Mouse (Mus musculus): ENCODE measurements around the gene Sult6b2. TPM values are rescaled to one million over a fixed set of nuclear protein-coding genes. Genes with fewer than 3 reads are reported as not detected.

The Sult6b2 gene
- total and polyA plus RNA-seq, 2 experiments from 2014 or later: not detected

DNA sequence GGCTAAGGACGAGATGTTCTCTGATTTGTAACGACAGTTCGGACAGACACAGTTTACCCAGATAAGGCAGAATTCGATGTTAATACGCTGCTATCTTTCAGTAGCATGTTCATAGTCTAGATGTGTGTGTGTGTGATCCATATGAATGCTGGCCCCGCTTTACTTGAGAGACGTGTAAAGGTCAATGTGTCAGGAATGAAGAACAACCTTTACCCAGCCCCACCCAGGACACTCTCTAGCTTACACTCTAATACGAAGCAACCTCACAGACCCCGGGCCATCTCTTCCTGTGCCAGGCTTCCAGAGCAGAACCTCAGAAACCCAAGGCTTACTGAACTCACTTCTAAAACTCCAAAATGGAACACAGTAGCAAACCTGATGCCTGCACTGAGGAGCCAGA is 5.5 kb downstream of the Sult6b2 start:
- DNase-seq (ENCODE audit: low spot score) (no peak), ATAC-seq (ENCODE audit: insufficient read depth, low read depth) (no peak)
- H3K36me3 ChIP-seq (replicated peaks; ENCODE audit: control insufficient read depth, insufficient read depth, low read length): no peaks in the 10 kb centered on the region
- no peak for TF ChIP-seq CTCF (IDR thresholded peaks at IDR 0.05; ENCODE audit: low read depth)
- no peak for TF ChIP-seq EP300 (IDR thresholded peaks at IDR 0.05; ENCODE audit: low read depth)
- H3K4me1 ChIP-seq (ENCODE audit: control insufficient read depth, insufficient read depth): no peaks in the 10 kb centered on the region
- H3K4me2 ChIP-seq (ENCODE audit: low read depth, low read length): no peak overlapping the region
- no peaks in the 10 kb centered on the region for H3K27me3 ChIP-seq (ENCODE audit: control insufficient read depth, insufficient read depth, low read length)
- WGBS: 82% methylated on average over 9 of the region's 9 CpGs
- no peak overlapping the region for H3K4me3 ChIP-seq (ENCODE audit: low read depth, low read length)
- H3K27ac ChIP-seq (ENCODE audit: low read depth): no peak overlapping the region
- no peaks in the 10 kb centered on the region for H3K9me3 ChIP-seq (replicated peaks; ENCODE audit: control insufficient read depth, low read length)
- no peak overlapping the region for H3K9ac ChIP-seq (replicated peaks; ENCODE audit: low read depth, low read length)

DNA sequence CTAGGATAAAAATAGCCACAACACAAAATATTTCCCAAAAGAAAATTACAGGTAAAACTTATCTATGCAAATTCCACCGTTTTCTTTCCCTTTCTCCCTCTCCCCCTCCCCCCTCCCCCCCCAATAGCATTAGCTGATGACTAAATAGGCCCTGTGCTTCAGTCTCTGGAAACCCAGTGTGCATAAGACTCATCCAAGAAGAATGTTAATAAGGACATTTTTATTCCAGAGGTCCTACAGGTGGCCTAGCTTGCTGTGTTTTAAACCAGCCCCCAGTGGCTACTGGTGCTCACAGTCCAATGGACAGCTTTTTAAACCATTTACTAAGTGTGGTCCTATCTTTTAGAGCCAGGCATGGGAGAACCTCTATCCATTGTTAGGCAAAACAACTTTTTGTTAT is 6.3 kb downstream of the Sult6b2 start:
- H3K27ac ChIP-seq (ENCODE audit: low read depth): no peak overlapping the region
- no peak overlapping the region for H3K4me2 ChIP-seq (ENCODE audit: low read depth, low read length)
- no peak for DNase-seq (ENCODE audit: low spot score)
- no peaks in the 10 kb centered on the region for H3K36me3 ChIP-seq (replicated peaks; ENCODE audit: control insufficient read depth, insufficient read depth, low read length)
- no peaks in the 10 kb centered on the region for H3K9me3 ChIP-seq (replicated peaks; ENCODE audit: control insufficient read depth, low read length)
- no peaks in the 10 kb centered on the region for H3K27me3 ChIP-seq (ENCODE audit: control insufficient read depth, insufficient read depth, low read length)
- H3K4me1 ChIP-seq (ENCODE audit: control insufficient read depth, insufficient read depth): no peaks in the 10 kb centered on the region
- no peak for ATAC-seq (ENCODE audit: insufficient read depth, low read depth)
- no peak overlapping the region for H3K9ac ChIP-seq (replicated peaks; ENCODE audit: low read depth, low read length)
- TF ChIP-seq CTCF (IDR thresholded peaks at IDR 0.05; ENCODE audit: low read depth): no peak
- WGBS: 73% methylated on average over 1 of the region's 1 CpGs
- no peak overlapping the region for H3K4me3 ChIP-seq (ENCODE audit: low read depth, low read length)

DNA sequence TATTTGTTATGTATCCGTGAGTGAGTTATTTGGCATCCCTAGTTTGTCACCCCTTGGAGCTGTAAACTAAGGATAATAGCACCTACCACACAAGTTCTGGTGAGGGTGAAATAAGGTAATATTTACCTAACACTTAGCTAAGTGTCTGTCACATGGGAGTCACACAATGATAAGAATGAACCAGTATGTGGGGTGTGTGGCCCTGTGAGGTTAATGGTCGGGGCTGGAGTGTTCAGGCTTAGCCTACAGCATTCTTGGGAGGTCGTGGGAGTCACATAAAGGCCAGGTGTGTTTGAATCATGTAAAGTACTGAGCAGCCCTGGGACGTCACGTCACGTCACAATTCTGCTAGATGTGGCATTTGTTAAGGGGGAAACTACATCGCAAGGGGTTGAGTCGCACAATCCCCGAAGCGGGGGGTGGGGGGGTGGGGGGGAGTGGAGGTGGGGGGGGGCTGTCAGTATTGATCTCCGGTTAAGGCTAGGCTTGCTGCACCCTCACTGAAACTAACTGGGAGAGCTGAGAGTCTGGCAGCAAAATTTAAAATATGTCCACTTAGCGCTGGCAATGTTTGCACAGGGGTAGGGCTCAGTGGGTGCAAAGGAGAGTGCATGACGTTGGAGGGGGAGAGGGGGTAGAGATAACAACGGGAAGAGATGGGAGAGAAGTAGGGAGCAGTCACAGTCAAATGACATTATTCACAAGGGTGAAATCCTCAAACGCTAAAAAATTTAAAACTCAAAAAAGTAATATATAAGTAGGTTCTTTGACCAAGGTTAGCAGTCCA is 8.5 kb downstream of the Sult6b2 start:
- Histone ChIP-seq H3K4me3 (ENCODE audit: low read depth, low read length) (no peak overlapping the region), H3K36me3 (replicated peaks; ENCODE audit: control insufficient read depth, insufficient read depth, low read length) (no peaks in the 10 kb centered on the region), H3K9me3 (replicated peaks; ENCODE audit: control insufficient read depth, low read length) (no peaks in the 10 kb centered on the region), H3K9ac (replicated peaks; ENCODE audit: low read depth, low read length) (no peak overlapping the region), H3K4me2 (ENCODE audit: low read depth, low read length) (no peak overlapping the region), H3K4me1 (ENCODE audit: control insufficient read depth, insufficient read depth) (no peaks in the 10 kb centered on the region), H3K27me3 (ENCODE audit: control insufficient read depth, insufficient read depth, low read length) (no peaks in the 10 kb centered on the region), H3K27ac (ENCODE audit: low read depth) (no peak overlapping the region)
- WGBS: 66% methylated on average over 15 of the region's 15 CpGs
- no peak for ATAC-seq (ENCODE audit: insufficient read depth, low read depth)
- TF ChIP-seq CTCF (IDR thresholded peaks at IDR 0.05; ENCODE audit: low read depth) (no peak), EP300 (IDR thresholded peaks at IDR 0.05; ENCODE audit: low read depth) (no peak)
- DNase-seq (ENCODE audit: low spot score): no peak

DNA sequence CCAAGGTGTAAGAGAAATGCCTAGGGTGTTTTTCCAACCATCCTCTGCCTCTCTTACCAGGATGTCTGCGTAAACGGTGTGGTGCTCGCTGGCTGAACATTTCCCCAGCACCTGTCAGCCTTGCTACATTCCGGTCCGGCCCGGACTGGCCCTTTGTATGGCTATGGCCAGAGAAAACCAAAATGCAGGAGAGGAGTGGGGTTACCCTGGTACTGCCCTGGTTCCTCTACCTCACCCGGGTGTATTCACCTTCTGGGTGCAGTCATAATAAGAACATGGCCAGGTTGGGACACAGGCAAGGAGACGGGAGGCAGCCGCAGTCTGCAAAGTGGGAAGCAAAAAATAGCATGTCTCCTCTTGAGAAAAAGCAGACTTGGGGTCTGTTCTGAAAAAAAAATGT is 9.2 kb downstream of the Sult6b2 start:
- no peaks in the 10 kb centered on the region for H3K36me3 ChIP-seq (replicated peaks; ENCODE audit: control insufficient read depth, insufficient read depth, low read length)
- TF ChIP-seq EP300 (IDR thresholded peaks at IDR 0.05; ENCODE audit: low read depth) (no peak), CTCF (IDR thresholded peaks at IDR 0.05; ENCODE audit: low read depth) (no peak)
- WGBS: 80% methylated on average over 9 of the region's 9 CpGs
- no peak overlapping the region for H3K27ac ChIP-seq (ENCODE audit: low read depth)
- H3K4me1 ChIP-seq (ENCODE audit: control insufficient read depth, insufficient read depth): no peaks in the 10 kb centered on the region
- no peak for ATAC-seq (ENCODE audit: insufficient read depth, low read depth)
- H3K4me2 ChIP-seq (ENCODE audit: low read depth, low read length): no peak overlapping the region
- no peak for DNase-seq (ENCODE audit: low spot score)
- H3K9ac ChIP-seq (replicated peaks; ENCODE audit: low read depth, low read length): no peak overlapping the region
- no peak overlapping the region for H3K4me3 ChIP-seq (ENCODE audit: low read depth, low read length)
- H3K9me3 ChIP-seq (replicated peaks; ENCODE audit: control insufficient read depth, low read length): no peaks in the 10 kb centered on the region
- no peaks in the 10 kb centered on the region for H3K27me3 ChIP-seq (ENCODE audit: control insufficient read depth, insufficient read depth, low read length)

DNA sequence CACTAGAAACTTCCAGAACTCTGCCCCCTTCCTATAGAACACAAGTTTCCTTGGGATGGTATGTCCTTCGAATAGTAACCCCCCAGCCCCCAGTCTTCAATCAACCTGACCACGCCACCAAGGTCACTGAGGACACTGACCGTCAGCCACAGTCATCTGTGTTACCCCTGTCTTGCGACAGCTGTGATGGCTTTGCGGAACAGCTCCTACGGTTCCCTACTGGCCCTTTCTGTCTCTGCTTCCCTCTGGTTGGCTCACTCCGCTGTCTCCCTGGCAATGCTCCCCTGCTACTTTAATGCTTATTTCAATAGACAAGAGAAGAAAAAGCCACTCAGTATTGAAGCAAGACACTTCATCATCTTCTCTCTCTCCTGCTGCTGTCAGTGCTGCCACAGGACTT is 10.8 kb downstream of the Sult6b2 start:
- H3K36me3 ChIP-seq (replicated peaks; ENCODE audit: control insufficient read depth, insufficient read depth, low read length): no peaks in the 10 kb centered on the region
- no peak for DNase-seq (ENCODE audit: low spot score)
- 48% methylated on average over 7 of the region's 7 CpGs for WGBS
- TF ChIP-seq EP300 (IDR thresholded peaks at IDR 0.05; ENCODE audit: low read depth) (no peak), CTCF (IDR thresholded peaks at IDR 0.05; ENCODE audit: low read depth) (no peak)
- no peak overlapping the region for H3K27ac ChIP-seq (ENCODE audit: low read depth)
- no peak for ATAC-seq (ENCODE audit: insufficient read depth, low read depth)
- H3K9me3 ChIP-seq (replicated peaks; ENCODE audit: control insufficient read depth, low read length): no peaks in the 10 kb centered on the region
- no peak overlapping the region for H3K9ac ChIP-seq (replicated peaks; ENCODE audit: low read depth, low read length)
- no peaks in the 10 kb centered on the region for H3K4me1 ChIP-seq (ENCODE audit: control insufficient read depth, insufficient read depth)
- H3K4me3 ChIP-seq (ENCODE audit: low read depth, low read length): no peak overlapping the region
- H3K27me3 ChIP-seq (ENCODE audit: control insufficient read depth, insufficient read depth, low read length): no peaks in the 10 kb centered on the region
- H3K4me2 ChIP-seq (ENCODE audit: low read depth, low read length): no peak overlapping the region

Data from heart, postnatal 0 days (tissue).